Mouse (Mus musculus): ENCODE data around the gene Tcirg1.

DNA sequence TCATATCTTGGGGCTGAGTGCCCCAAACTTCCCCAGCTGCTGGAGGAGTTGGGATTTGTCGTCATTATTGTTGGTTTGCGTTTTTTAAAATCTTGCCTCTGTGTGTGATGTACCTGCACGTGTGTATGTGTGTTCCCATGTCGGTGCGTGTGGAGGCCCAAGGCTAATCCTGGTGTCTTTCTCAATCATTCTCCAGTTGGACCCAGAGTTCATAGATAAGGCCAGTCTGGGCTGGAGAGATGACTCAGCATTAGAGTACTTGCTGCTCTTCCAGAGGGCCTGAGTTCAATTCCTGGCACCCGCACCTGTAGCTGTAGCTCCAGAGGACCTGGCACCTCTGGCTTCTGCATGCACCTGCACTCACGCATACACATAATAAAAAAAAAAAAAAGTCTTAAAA is 17.9 kb upstream of the Tcirg1 start:
- TF ChIP-seq CTCF (IDR thresholded peaks at IDR 0.05; ENCODE audit: low read depth): no peak
- no peak for TF ChIP-seq EP300 (IDR thresholded peaks at IDR 0.05; ENCODE audit: low read depth)
